Mouse (Mus musculus): ENCODE results near the gene Slc30a10. TPM values are rescaled to one million over a fixed set of nuclear protein-coding genes. Genes with fewer than 3 reads are reported as not detected.

Gene Slc30a10
- total and polyA plus RNA-seq, 2 experiments from 2014 or later = 5.0 to 15.8 TPM

DNA sequence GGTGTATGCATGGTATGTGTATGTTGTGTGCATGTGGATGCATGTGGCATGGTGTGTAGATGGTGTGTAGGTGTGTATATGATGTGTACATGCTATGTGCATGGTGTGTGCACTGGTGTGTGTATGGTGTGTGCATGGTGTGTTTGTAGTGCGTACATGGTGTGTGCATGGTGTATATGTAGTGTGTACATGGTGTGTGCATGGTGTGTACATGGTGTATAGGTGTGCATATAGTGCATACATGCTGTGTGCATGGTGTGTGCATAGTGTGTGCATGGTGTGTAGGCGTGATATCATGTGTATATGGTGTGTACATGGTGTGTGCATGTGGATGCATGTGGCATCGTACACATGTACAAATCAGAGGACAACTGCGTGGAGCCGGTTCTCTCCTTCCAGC lies 56.7 kb downstream of the Slc30a10 start:
- Histone ChIP-seq H3K9me3 (ENCODE audit: low read length) (no peaks in the 10 kb centered on the region), H3K4me2 (ENCODE audit: low read depth) (no peak overlapping the region), H3K4me3 (ENCODE audit: low read depth, low read length) (no peak overlapping the region), H3K4me1 (ENCODE audit: insufficient read depth) (no peaks in the 10 kb centered on the region), H3K27me3 (ENCODE audit: insufficient read depth, low read length) (no peaks in the 10 kb centered on the region), H3K36me3 (ENCODE audit: insufficient read depth) (no peaks in the 10 kb centered on the region), H3K27ac (ENCODE audit: low read depth, low read length) (no peak overlapping the region), H3K9ac (no peak overlapping the region)
- ATAC-seq = no peak
- TF ChIP-seq CTCF (IDR thresholded peaks at IDR 0.05; ENCODE audit: low read depth) = no peak
- WGBS = 89% methylated on average over 5 of the region's 5 CpGs
- no peak for DNase-seq

DNA sequence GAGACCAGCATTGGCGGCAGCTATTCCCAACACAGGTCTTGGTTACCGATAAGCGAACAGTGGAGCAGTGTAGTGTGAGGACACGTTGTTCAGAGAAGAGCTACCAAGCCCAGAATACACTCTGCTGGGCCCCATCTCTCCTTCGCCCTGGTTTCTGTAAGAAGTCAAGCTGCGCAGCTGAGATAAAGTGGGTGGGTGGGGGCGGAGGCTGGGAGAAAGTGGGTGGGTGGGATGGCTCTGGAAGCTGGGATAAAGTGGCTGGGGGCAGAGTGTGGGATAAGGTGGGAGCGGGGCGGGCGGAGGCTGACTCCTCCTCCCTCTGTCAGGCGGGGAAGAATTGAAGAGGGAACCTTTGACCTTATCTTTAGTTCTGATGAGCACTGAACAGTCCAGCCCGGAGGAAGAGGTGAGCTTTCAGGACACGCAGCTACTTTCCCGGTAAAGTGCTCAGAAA lies 60.9 kb downstream of the Slc30a10 start:
- Histone ChIP-seq H3K27ac (ENCODE audit: low read depth, low read length) (no peak overlapping the region), H3K9me3 (ENCODE audit: low read length) (no peaks in the 10 kb centered on the region), H3K27me3 (ENCODE audit: insufficient read depth, low read length) (no peaks in the 10 kb centered on the region), H3K36me3 (ENCODE audit: insufficient read depth) (no peaks in the 10 kb centered on the region), H3K9ac (no peak overlapping the region), H3K4me3 (ENCODE audit: low read depth, low read length) (no peak overlapping the region), H3K4me2 (ENCODE audit: low read depth) (no peak overlapping the region), H3K4me1 (ENCODE audit: insufficient read depth) (no peaks in the 10 kb centered on the region)
- ATAC-seq = no peak
- 66% methylated on average over 14 of the region's 14 CpGs for WGBS
- TF ChIP-seq CTCF (IDR thresholded peaks at IDR 0.05; ENCODE audit: low read depth) = no peak
- no peak for DNase-seq

DNA sequence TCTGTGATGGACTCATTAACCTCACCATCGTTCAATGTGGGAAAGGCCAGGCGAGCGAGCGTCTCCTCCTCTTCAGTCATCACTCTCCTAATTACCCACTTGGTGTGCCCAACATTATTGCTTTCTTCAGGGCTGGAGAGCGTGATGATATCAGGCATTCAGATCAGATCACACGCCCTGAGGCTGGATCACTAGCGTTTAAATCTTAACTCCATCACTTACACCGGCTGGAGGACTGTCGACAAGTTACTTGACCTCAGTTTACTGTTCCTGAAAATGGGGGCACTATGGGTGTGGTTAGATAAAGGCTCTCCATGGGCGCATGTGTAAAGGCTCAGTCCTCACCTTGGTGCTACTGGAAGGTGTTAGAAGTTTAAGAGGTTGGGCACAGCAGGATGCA lies 61.4 kb downstream of the Slc30a10 start:
- Histone ChIP-seq H3K9ac (no peak overlapping the region), H3K4me1 (ENCODE audit: insufficient read depth) (no peaks in the 10 kb centered on the region), H3K36me3 (ENCODE audit: insufficient read depth) (no peaks in the 10 kb centered on the region), H3K4me2 (ENCODE audit: low read depth) (no peak overlapping the region), H3K4me3 (ENCODE audit: low read depth, low read length) (no peak overlapping the region), H3K27ac (ENCODE audit: low read depth, low read length) (no peak overlapping the region), H3K27me3 (ENCODE audit: insufficient read depth, low read length) (no peaks in the 10 kb centered on the region), H3K9me3 (ENCODE audit: low read length) (no peaks in the 10 kb centered on the region)
- WGBS = 49% methylated on average over 10 of the region's 10 CpGs
- TF ChIP-seq CTCF (IDR thresholded peaks at IDR 0.05; ENCODE audit: low read depth) = no peak
- no peak for ATAC-seq
- DNase-seq = no peak

DNA sequence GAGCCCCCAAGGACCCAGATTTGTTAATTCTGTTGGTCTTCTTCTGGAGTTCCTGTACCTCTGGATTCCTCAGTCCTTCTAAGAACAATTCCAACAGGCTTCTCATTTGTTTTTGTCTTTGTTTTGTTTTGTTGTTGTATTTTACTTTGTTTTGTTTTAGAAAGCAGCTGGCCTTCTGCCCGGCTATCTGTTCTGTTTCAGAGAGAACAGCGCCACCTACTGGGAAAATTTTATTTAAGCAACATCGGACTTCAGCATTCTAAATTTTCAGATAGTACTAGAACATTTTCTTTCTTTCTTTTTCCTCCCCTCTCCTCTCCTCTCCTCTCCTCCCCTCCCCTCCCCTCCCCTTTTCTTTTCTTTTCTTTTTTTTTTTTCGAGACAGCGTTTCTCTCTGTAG lies 62.9 kb downstream of the Slc30a10 start:
- 3% methylated on average over 3 of the region's 5 CpGs for WGBS
- Histone ChIP-seq H3K9me3 (ENCODE audit: low read length) (no peaks in the 10 kb centered on the region), H3K36me3 (ENCODE audit: insufficient read depth) (no peaks in the 10 kb centered on the region), H3K9ac (no peak overlapping the region), H3K27me3 (ENCODE audit: insufficient read depth, low read length) (no peaks in the 10 kb centered on the region), H3K27ac (ENCODE audit: low read depth, low read length) (no peak overlapping the region), H3K4me1 (ENCODE audit: insufficient read depth) (no peaks in the 10 kb centered on the region), H3K4me2 (ENCODE audit: low read depth) (no peak overlapping the region), H3K4me3 (ENCODE audit: low read depth, low read length) (no peak overlapping the region)
- TF ChIP-seq CTCF (IDR thresholded peaks at IDR 0.05; ENCODE audit: low read depth) = peak; percentile 67
- DNase-seq = peak; percentile 88
- ATAC-seq = no peak

Other genes with a start within 250 kb of the Slc30a10 start
- 36.9 and 38.1 TPM in 2 replicates for gene Iars2, start 125.5 kb upstream of the Slc30a10 start, total RNA-seq (2014; rRNA removed)
- gene Iars2, start 125.5 kb upstream of the Slc30a10 start, polyA plus RNA-seq (2015; fragmentation: Nextera tagmentation; extraction: Ambion mirVana) = 9.8 and 15.2 TPM in 2 replicates
- gene Bpnt1, start 122.7 kb upstream of the Slc30a10 start, total RNA-seq (2014; rRNA removed) = 72.6 and 75.0 TPM in 2 replicates
- 38.2 and 48.4 TPM in 2 replicates for gene Bpnt1, start 122.7 kb upstream of the Slc30a10 start, polyA plus RNA-seq (2015; fragmentation: Nextera tagmentation; extraction: Ambion mirVana)
- 94.9 and 114 TPM in 2 replicates for gene Eprs, start 91.8 kb upstream of the Slc30a10 start, total RNA-seq (2014; rRNA removed)
- gene Eprs, start 91.8 kb upstream of the Slc30a10 start, polyA plus RNA-seq (2015; fragmentation: Nextera tagmentation; extraction: Ambion mirVana) = 109 and 121 TPM in 2 replicates

All from forebrain, postnatal 0 days (tissue).